Mouse (Mus musculus) thymus, adult 2 months (tissue): Measurements from ENCODE around the gene Cps1. TPM values are rescaled to one million over a fixed set of nuclear protein-coding genes. Genes with fewer than 3 reads are reported as not detected.

Experiments used
- DNase-seq: peaks from one replicate; pipeline ENCODE4 v3.0.0; 2021
- H3K27ac ChIP-seq: fragments of 200-500 bp; 2 replicates; pipeline ENCODE4 v1.5.1; 2012; ENCODE audit warnings: low read length, control low read depth; ENCODE audit not compliant: control insufficient read depth, insufficient read depth
- H3K27me3 ChIP-seq: fragments of 200-500 bp; 2 replicates; pipeline ENCODE4 v1.6.1; 2012; ENCODE audit warnings: mild to moderate bottlenecking, low read length, moderate library complexity, mixed read lengths; ENCODE audit not compliant: control insufficient read depth, insufficient read depth
- H3K36me3 ChIP-seq: fragments of 200-500 bp; 2 replicates; pipeline ENCODE4 v1.6.1; 2012; ENCODE audit warnings: mild to moderate bottlenecking, low read length, moderate library complexity; ENCODE audit not compliant: control insufficient read depth, insufficient read depth
- H3K4me1 ChIP-seq: fragments of 200-500 bp; replicated peaks from 2 replicates; pipeline ENCODE4 v1.6.1; 2012; ENCODE audit warnings: low read length; ENCODE audit not compliant: control insufficient read depth, insufficient read depth
- H3K4me3 ChIP-seq: fragments of 200-500 bp; 2 replicates; pipeline ENCODE4 v1.5.1; 2012; ENCODE audit warnings: mild to moderate bottlenecking, low read length, control low read depth, moderate library complexity; ENCODE audit not compliant: control insufficient read depth, insufficient read depth
- CTCF ChIP-seq: fragments of 200-500 bp; IDR thresholded peaks from 2 replicates; pipeline ENCODE4 v1.5.1; 2012; ENCODE audit warnings: mild to moderate bottlenecking, control low read depth, low read length, moderate library complexity, borderline replicate concordance; ENCODE audit not compliant: control insufficient read depth, poor library complexity, insufficient read depth; ENCODE audit errors: extremely low read depth
- POLR2A ChIP-seq: fragments of 200-500 bp; IDR thresholded peaks from 2 replicates; pipeline ENCODE4 v1.6.1; 2012; ENCODE audit warnings: mild to moderate bottlenecking, low read length, control low read depth, moderate library complexity; ENCODE audit not compliant: control insufficient read depth, poor library complexity, insufficient read depth; ENCODE audit errors: extremely low read depth
- WGBS: fragments of 180-500 bp; shearing (Covaris S2); methylation state at CpG from one replicate; pipeline ENCODE4 v1.1.7; 2018; 5-methylcytosine and 5-hydroxymethylcytosine counted together
- polyA plus RNA-seq: library from polyadenylated mRNA; depleted of rRNA; stranded (reverse); fragments of >200 nt; gene quantifications from 2 replicates; pipeline ENCODE4 v1.2.3, GENCODE M21; 2012

Gene Cps1
- polyA plus RNA-seq, 1 experiment = 0.16 TPM

GRCm38 (mm10) chr1:67234861-67235260, 112.0 kb downstream of the Cps1 start:
- Histone ChIP-seq H3K36me3 (no peaks in the 10 kb centered on the region), H3K4me3 (no peak overlapping the region), H3K27me3 (no peaks in the 10 kb centered on the region), H3K4me1 (no peaks in the 10 kb centered on the region), H3K27ac (no peak overlapping the region)
- DNase-seq = no peak
- TF ChIP-seq POLR2A = no peak
- TF ChIP-seq CTCF = no peak
- 84% methylated on average over 2 of the region's 2 CpGs for WGBS

- no peak for TF ChIP-seq CTCF
- H3K4me1 ChIP-seq = no peaks in the 10 kb centered on the region
- no peak for DNase-seq
- H3K27ac ChIP-seq = no peak overlapping the region
- H3K4me3 ChIP-seq = no peak overlapping the region
- no peaks in the 10 kb centered on the region for H3K36me3 ChIP-seq
- WGBS = 89% methylated on average over 7 of the region's 7 CpGs
- H3K27me3 ChIP-seq = no peaks in the 10 kb centered on the region
Observed at GRCm38 (mm10) chr1:67235468-67236217, 112.8 kb downstream of the Cps1 start.

- WGBS = 93% methylated on average over 1 of the region's 1 CpGs
- no peak overlapping the region for H3K4me3 ChIP-seq
- no peaks in the 10 kb centered on the region for H3K4me1 ChIP-seq
- DNase-seq = no peak
- no peak overlapping the region for H3K27ac ChIP-seq
- no peaks in the 10 kb centered on the region for H3K36me3 ChIP-seq
- TF ChIP-seq POLR2A = no peak
- TF ChIP-seq CTCF = no peak
- H3K27me3 ChIP-seq = no peaks in the 10 kb centered on the region
Observed at GRCm38 (mm10) chr1:67238446-67238845, 115.6 kb downstream of the Cps1 start.

- 87% methylated on average over 1 of the region's 1 CpGs for WGBS
- no peak overlapping the region for H3K27ac ChIP-seq
- TF ChIP-seq CTCF (no peak), POLR2A (no peak)
- H3K4me1 ChIP-seq = no peaks in the 10 kb centered on the region
- H3K4me3 ChIP-seq = no peak overlapping the region
- DNase-seq = no peak
- H3K27me3 ChIP-seq = no peaks in the 10 kb centered on the region
- no peaks in the 10 kb centered on the region for H3K36me3 ChIP-seq
Observed at GRCm38 (mm10) chr1:67238941-67239340, 116.1 kb downstream of the Cps1 start.

GRCm38 (mm10) chr1:67265222-67265621, 142.4 kb downstream of the Cps1 start:
- DNase-seq = no peak
- no peak overlapping the region for H3K27ac ChIP-seq
- no peaks in the 10 kb centered on the region for H3K4me1 ChIP-seq
- H3K27me3 ChIP-seq = no peaks in the 10 kb centered on the region
- H3K36me3 ChIP-seq = no peaks in the 10 kb centered on the region
- 89% methylated on average over 1 of the region's 1 CpGs for WGBS
- H3K4me3 ChIP-seq = no peak overlapping the region
- TF ChIP-seq POLR2A (no peak), CTCF (no peak)

- no peak overlapping the region for H3K4me3 ChIP-seq
- TF ChIP-seq POLR2A (no peak), CTCF (no peak)
- DNase-seq = no peak
- H3K36me3 ChIP-seq = no peaks in the 10 kb centered on the region
- H3K4me1 ChIP-seq = no peaks in the 10 kb centered on the region
- H3K27me3 ChIP-seq = no peaks in the 10 kb centered on the region
- H3K27ac ChIP-seq = no peak overlapping the region
Observed at GRCm38 (mm10) chr1:67267972-67268371, 145.1 kb downstream of the Cps1 start.

GRCm38 (mm10) chr1:67268450-67268849, 145.6 kb downstream of the Cps1 start:
- Histone ChIP-seq H3K27ac (no peak overlapping the region), H3K4me1 (no peaks in the 10 kb centered on the region), H3K36me3 (no peaks in the 10 kb centered on the region), H3K27me3 (no peaks in the 10 kb centered on the region), H3K4me3 (no peak overlapping the region)
- TF ChIP-seq CTCF (no peak), POLR2A (no peak)
- no peak for DNase-seq
